In the genomic region with DNA sequence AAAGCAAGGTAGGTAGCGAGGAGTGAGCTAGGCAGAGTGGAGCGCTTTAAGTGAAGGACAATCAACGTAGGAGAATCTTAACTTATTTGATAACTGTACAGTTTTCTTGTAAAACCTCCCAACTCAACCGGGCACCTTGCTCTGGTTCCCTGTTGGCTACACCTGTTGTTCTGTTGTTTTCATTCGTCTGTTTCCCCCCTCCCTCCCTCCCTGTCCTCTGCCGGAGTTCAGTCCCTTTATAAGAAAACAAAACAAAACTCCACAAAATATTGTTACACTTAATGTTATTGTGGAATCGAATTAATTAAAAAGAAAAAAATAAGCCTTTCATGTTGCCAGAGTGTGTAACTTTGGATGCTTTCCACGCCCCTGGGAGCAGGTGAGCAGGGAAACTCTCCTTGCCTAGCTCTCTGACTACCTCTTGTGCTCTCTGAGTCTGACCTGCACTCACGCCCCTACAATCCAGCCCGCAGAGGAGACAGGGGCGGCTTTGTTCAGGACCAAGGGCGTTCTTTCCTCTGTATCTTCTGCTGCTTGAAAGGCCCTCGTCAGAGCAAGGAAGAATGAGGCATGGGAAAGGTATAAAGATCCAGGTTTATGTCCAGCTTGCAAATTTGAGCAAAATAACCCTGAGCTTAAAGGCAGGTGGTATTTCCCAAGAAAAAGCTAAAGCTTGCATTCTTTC, we compare ENCODE assay signal across 26 mouse cellular contexts. TPM values are rescaled to one million over a fixed set of nuclear protein-coding genes. Genes with fewer than 3 reads are reported as not detected.
A peak's percentile ranks its signal among the peaks of the same experiment; 100 is the strongest.
DNase-seq lines count a peak whose midpoint lies in the region; ATAC-seq lines count a peak whose summit lies in the region.
"Had no signal": no experiment of that assay in that cellular context is flagged by ENCODE, and none has a peak within 500 bp of the region (broad histone marks: within the 10 kb centered on the region; RNA-seq: fewer than 3 reads in every experiment).

No protein-coding gene starts in this region.

- WGBS in midbrain, embryonic 11.5 days = 1% methylated on average over 13 of the region's 13 CpGs
- under 1% methylated on average over 13 of the region's 13 CpGs for WGBS in midbrain, embryonic 16.5 days
- WGBS in hindbrain, embryonic 14.5 days = under 1% methylated on average over 13 of the region's 13 CpGs
- WGBS in kidney, embryonic 16.5 days = 1% methylated on average over 13 of the region's 13 CpGs

- peak; percentile 90 for DNase-seq in midbrain, embryonic 11.5 days (ENCODE audit: low spot score, missing footprints)
- DNase-seq in embryo, embryonic 9.5 days (ENCODE audit: extremely low spot score) = peak; percentile 14
- no peak for DNase-seq in hindbrain, embryonic 14.5 days (ENCODE audit: low spot score)
- peak; percentile 21 for DNase-seq in retina, embryonic 14.5 days (ENCODE audit: low spot score)
- DNase-seq: adrenal gland, postnatal 25 days; cerebellum, adult 8-10 months; cerebellum, postnatal 36 days; gastrocnemius, postnatal 36 days; kidney, adult 8-10 months; kidney, postnatal 25 days; liver, embryonic 13.5 days; lung, adult 2 months; lung, postnatal 14 days had no signal

- no peaks in the 10 kb centered on the region for H3K36me3 ChIP-seq in midbrain, embryonic 11.5 days (ENCODE audit: control insufficient read depth, insufficient read depth, low read length)
- no peaks in the 10 kb centered on the region for H3K36me3 ChIP-seq in midbrain, embryonic 16.5 days (ENCODE audit: control insufficient read depth, insufficient read depth, low read length)
- H3K36me3 ChIP-seq in hindbrain, embryonic 14.5 days (replicated peaks; ENCODE audit: control insufficient read depth, insufficient read depth) = no peaks in the 10 kb centered on the region
- no peaks in the 10 kb centered on the region for H3K36me3 ChIP-seq in kidney, embryonic 16.5 days (ENCODE audit: insufficient read depth, low read length)
- H3K36me3 ChIP-seq: embryonic facial prominence, embryonic 12.5 days; limb, embryonic 13.5 days; liver, embryonic 13.5 days; neural tube, embryonic 12.5 days had no signal

- no peak overlapping the region for H3K4me2 ChIP-seq in midbrain, embryonic 11.5 days
- no peak overlapping the region for H3K4me2 ChIP-seq in midbrain, embryonic 16.5 days (ENCODE audit: low read length)
- 0 out of 2 replicates have a peak overlapping the region, but pooled peaks have one; percentile 7 for H3K4me2 ChIP-seq in hindbrain, embryonic 14.5 days (replicated peaks)
- no peak overlapping the region for H3K4me2 ChIP-seq in kidney, embryonic 16.5 days (replicated peaks; ENCODE audit: low read depth, low read length)
- H3K4me2 ChIP-seq: embryonic facial prominence, embryonic 12.5 days; limb, embryonic 13.5 days; liver, embryonic 13.5 days; neural tube, embryonic 12.5 days had no signal

- no peak overlapping the region for H3K4me3 ChIP-seq in midbrain, embryonic 11.5 days (ENCODE audit: low read depth, low read length)
- H3K4me3 ChIP-seq in midbrain, embryonic 16.5 days (ENCODE audit: low read depth, low read length) = no peak overlapping the region
- H3K4me3 ChIP-seq in hindbrain, embryonic 14.5 days (replicated peaks; ENCODE audit: low read length) = no peak overlapping the region
- no peak overlapping the region for H3K4me3 ChIP-seq in kidney, embryonic 16.5 days (ENCODE audit: low read length)
- H3K4me3 ChIP-seq: embryonic facial prominence, embryonic 12.5 days; layer of hippocampus, adult 2 months; limb, embryonic 13.5 days; liver, embryonic 13.5 days; megakaryocyte, embryonic 14.5 days; neural tube, embryonic 12.5 days had no signal

- peaks cover 99% of the 10 kb centered on the region for H3K27me3 ChIP-seq in midbrain, embryonic 11.5 days (ENCODE audit: control insufficient read depth, insufficient read depth, low read length)
- H3K27me3 ChIP-seq in midbrain, embryonic 16.5 days (ENCODE audit: control insufficient read depth, insufficient read depth, low read depth, low read length) = peaks cover 68% of the 10 kb centered on the region
- H3K27me3 ChIP-seq in hindbrain, embryonic 14.5 days (ENCODE audit: control insufficient read depth, insufficient read depth, low read length) = peaks cover 94% of the 10 kb centered on the region
- H3K27me3 ChIP-seq in kidney, embryonic 16.5 days (ENCODE audit: insufficient read depth, low read length) = peaks cover 97% of the 10 kb centered on the region

- H3K9me3 ChIP-seq in midbrain, embryonic 11.5 days (ENCODE audit: control insufficient read depth, low read length) = no peaks in the 10 kb centered on the region
- H3K9me3 ChIP-seq in midbrain, embryonic 16.5 days (replicated peaks; ENCODE audit: control insufficient read depth, low read length, poor library complexity, severe bottlenecking) = no peaks in the 10 kb centered on the region
- no peaks in the 10 kb centered on the region for H3K9me3 ChIP-seq in hindbrain, embryonic 14.5 days (ENCODE audit: control insufficient read depth, low read length)
- no peaks in the 10 kb centered on the region for H3K9me3 ChIP-seq in kidney, embryonic 16.5 days (ENCODE audit: low read length)
- H3K9me3 ChIP-seq: embryonic facial prominence, embryonic 12.5 days; limb, embryonic 13.5 days; liver, embryonic 13.5 days; neural tube, embryonic 12.5 days had no signal

- no peak for ATAC-seq in midbrain, embryonic 11.5 days (ENCODE audit: low FRiP score)
- no peak for ATAC-seq in midbrain, embryonic 16.5 days
- no peak for ATAC-seq in hindbrain, embryonic 14.5 days (ENCODE audit: low FRiP score)
- no peak for ATAC-seq in kidney, embryonic 16.5 days (ENCODE audit: low FRiP score, low TSS enrichment)
- ATAC-seq in activated CD4-positive, CD25-positive, alpha-beta regulatory T cell, adult 4 months = no peak
- ATAC-seq: forebrain, postnatal 0 days; inflammation-experienced regulatory T-cells, adult 6 months had no signal

- peaks cover 26% of the 10 kb centered on the region for H3K4me1 ChIP-seq in midbrain, embryonic 11.5 days (ENCODE audit: control insufficient read depth, insufficient read depth, low read length)
- peaks cover 8% of the 10 kb centered on the region for H3K4me1 ChIP-seq in midbrain, embryonic 16.5 days (ENCODE audit: control insufficient read depth, insufficient read depth, low read length)
- peaks cover 9% of the 10 kb centered on the region for H3K4me1 ChIP-seq in hindbrain, embryonic 14.5 days (replicated peaks; ENCODE audit: control insufficient read depth, insufficient read depth, low read length)
- peaks cover 30% of the 10 kb centered on the region for H3K4me1 ChIP-seq in kidney, embryonic 16.5 days (ENCODE audit: insufficient read depth, low read length)

- no peak overlapping the region for H3K27ac ChIP-seq in midbrain, embryonic 11.5 days (ENCODE audit: low read depth, low read length)
- no peak overlapping the region for H3K27ac ChIP-seq in midbrain, embryonic 16.5 days (ENCODE audit: low read length)
- H3K27ac ChIP-seq in hindbrain, embryonic 14.5 days = no peak overlapping the region
- H3K27ac ChIP-seq in kidney, embryonic 16.5 days (ENCODE audit: low read length) = no peak overlapping the region
- H3K27ac ChIP-seq: embryonic facial prominence, embryonic 12.5 days; layer of hippocampus, adult 2 months; limb, embryonic 13.5 days; liver, embryonic 13.5 days; neural tube, embryonic 12.5 days; stomach, postnatal 0 days had no signal

- no peak overlapping the region for H3K9ac ChIP-seq in midbrain, embryonic 11.5 days (ENCODE audit: low read length)
- H3K9ac ChIP-seq in midbrain, embryonic 16.5 days (ENCODE audit: low read depth, low read length) = no peak overlapping the region
- H3K9ac ChIP-seq in hindbrain, embryonic 14.5 days = no peak overlapping the region
- H3K9ac ChIP-seq in kidney, embryonic 16.5 days (replicated peaks; ENCODE audit: low read length) = no peak overlapping the region
- H3K9ac ChIP-seq: embryonic facial prominence, embryonic 12.5 days; forebrain, postnatal 0 days; limb, embryonic 13.5 days; liver, embryonic 13.5 days; neural tube, embryonic 12.5 days had no signal

RNA-seq across cellular contexts. Expression of a gene that starts 2.7 kb away (rescaled TPM):
- 0.10 and 0.19 TPM in 2 replicates for polyA plus RNA-seq in midbrain, embryonic 11.5 days (2014; fragmentation: Nextera tagmentation; extraction: Ambion mirVana)
- 0.57 and 1.7 TPM in 2 replicates for polyA plus RNA-seq in midbrain, embryonic 16.5 days (2015; fragmentation: Nextera tagmentation; extraction: Ambion mirVana)
- 1.3 and 1.9 TPM in 2 replicates for polyA plus RNA-seq in hindbrain, embryonic 14.5 days (2014; fragmentation: Nextera tagmentation; extraction: Ambion mirVana)
- polyA plus RNA-seq in kidney, embryonic 16.5 days (2015; fragmentation: Nextera tagmentation; extraction: Ambion mirVana) = 0.46 and 0.66 TPM in 2 replicates
- under 1 TPM in 1 of 2 experiments, not detected in 1; 0.32 TPM for polyA plus RNA-seq in activated CD4-positive, CD25-positive, alpha-beta regulatory T cell, adult 4 months (2017; shearing (Covaris generic))
- polyA plus RNA-seq: inflammation-experienced regulatory T-cells, adult 6 months; limb, embryonic 13.5 days; liver, embryonic 13.5 days; lung, adult 2 months; thymus, postnatal 0 days; urinary bladder, adult 2 months had no signal

RNA-seq across cellular contexts. Expression of a gene that starts 3.2 kb away (rescaled TPM):
- polyA plus RNA-seq in midbrain, embryonic 11.5 days (2014; fragmentation: Nextera tagmentation; extraction: Ambion mirVana) = 0.18 TPM in 1 of 2 replicates, not detected in the other
- polyA plus RNA-seq in midbrain, embryonic 16.5 days (2015; fragmentation: Nextera tagmentation; extraction: Ambion mirVana) = 0.20 and 0.85 TPM in 2 replicates
- 1.5 and 1.8 TPM in 2 replicates for polyA plus RNA-seq in hindbrain, embryonic 14.5 days (2014; fragmentation: Nextera tagmentation; extraction: Ambion mirVana)
- polyA plus RNA-seq in kidney, embryonic 16.5 days (2015; fragmentation: Nextera tagmentation; extraction: Ambion mirVana) = not detected in 2 replicates
- not detected for polyA plus RNA-seq in activated CD4-positive, CD25-positive, alpha-beta regulatory T cell, adult 4 months (2017; shearing (Covaris generic))
- polyA plus RNA-seq: inflammation-experienced regulatory T-cells, adult 6 months; limb, embryonic 13.5 days; liver, embryonic 13.5 days; lung, adult 2 months; thymus, postnatal 0 days; urinary bladder, adult 2 months had no signal

RNA-seq across cellular contexts. Expression of a gene that starts 14.2 kb away (rescaled TPM):
- polyA plus RNA-seq in midbrain, embryonic 11.5 days (2014; fragmentation: Nextera tagmentation; extraction: Ambion mirVana) = 275 and 279 TPM in 2 replicates
- polyA plus RNA-seq in midbrain, embryonic 16.5 days (2015; fragmentation: Nextera tagmentation; extraction: Ambion mirVana) = 146 and 160 TPM in 2 replicates
- polyA plus RNA-seq in hindbrain, embryonic 14.5 days (2014; fragmentation: Nextera tagmentation; extraction: Ambion mirVana) = 157 and 158 TPM in 2 replicates
- 234 and 249 TPM in 2 replicates for polyA plus RNA-seq in kidney, embryonic 16.5 days (2015; fragmentation: Nextera tagmentation; extraction: Ambion mirVana)
- polyA plus RNA-seq in activated CD4-positive, CD25-positive, alpha-beta regulatory T cell, adult 4 months (2017; shearing (Covaris generic)) = 100 to 1,000 TPM; 176 to 222 TPM
